Mouse (Mus musculus): Measurements from ENCODE around the gene Gdf11. TPM values are rescaled to one million over a fixed set of nuclear protein-coding genes. Genes with fewer than 3 reads are reported as not detected.

Gene Gdf11
- polyA plus RNA-seq, 1 experiment from 2014 or later, result 9.0 TPM

DNA sequence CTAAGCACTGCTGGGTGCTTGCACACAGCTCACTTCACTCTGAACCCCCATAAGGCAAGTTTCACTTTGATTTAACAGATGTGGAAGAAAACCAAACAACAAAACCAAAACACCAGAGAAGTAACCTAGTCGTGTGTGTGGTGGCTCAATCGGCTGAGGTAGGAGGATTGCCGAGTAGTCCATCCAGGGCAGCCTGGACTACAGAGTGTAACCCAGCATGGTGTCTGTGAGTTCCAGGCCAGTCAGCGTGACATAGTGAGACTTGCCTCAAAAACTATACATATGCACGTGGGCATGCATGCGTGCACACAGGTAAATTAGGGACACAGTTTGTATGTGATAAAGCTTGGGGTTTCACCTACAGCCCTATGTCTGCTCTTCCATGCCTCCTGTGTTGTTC is 25.9 kb upstream of the Gdf11 start:
- Histone ChIP-seq H3K4me3 (no peak overlapping the region), H3K36me3 (ENCODE audit: poor library complexity, severe bottlenecking) (peaks cover 37% of the 10 kb centered on the region), H3K4me1 (peaks cover 14% of the 10 kb centered on the region), H3K9ac (no peak overlapping the region), H3K9me3 (replicated peaks) (no peaks in the 10 kb centered on the region), H3K4me2 (no peak overlapping the region), H3K27me3 (no peaks in the 10 kb centered on the region), H3K27ac (no peak overlapping the region)
- no peak for ATAC-seq
- 94% methylated on average over 6 of the region's 6 CpGs for WGBS

DNA sequence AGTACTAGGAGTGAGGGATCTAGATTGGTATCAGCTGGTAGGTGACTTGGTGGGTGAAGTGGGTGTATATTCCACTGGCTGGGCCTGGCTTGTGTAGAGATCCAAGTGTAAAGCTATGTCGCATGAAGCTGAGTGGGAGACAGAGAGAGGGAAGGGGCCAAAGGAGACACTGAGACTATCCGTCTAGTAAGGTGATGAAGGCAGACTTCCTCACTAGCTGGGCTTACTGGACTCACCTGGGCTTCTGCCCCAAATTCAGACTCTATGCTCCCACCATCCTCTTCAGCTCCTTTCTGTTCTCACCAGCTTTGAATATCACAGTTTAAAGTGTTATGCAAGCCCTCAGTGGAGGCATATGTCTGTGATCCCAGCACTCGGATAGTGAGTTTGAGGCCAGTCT is 25.1 kb upstream of the Gdf11 start:
- Histone ChIP-seq H3K4me2 (no peak overlapping the region), H3K27me3 (no peaks in the 10 kb centered on the region), H3K9me3 (replicated peaks) (no peaks in the 10 kb centered on the region), H3K36me3 (ENCODE audit: poor library complexity, severe bottlenecking) (peaks cover 37% of the 10 kb centered on the region), H3K9ac (no peak overlapping the region), H3K27ac (no peak overlapping the region), H3K4me3 (no peak overlapping the region), H3K4me1 (peaks cover 7% of the 10 kb centered on the region)
- no peak for ATAC-seq
- WGBS, result 91% methylated on average over 3 of the region's 3 CpGs

DNA sequence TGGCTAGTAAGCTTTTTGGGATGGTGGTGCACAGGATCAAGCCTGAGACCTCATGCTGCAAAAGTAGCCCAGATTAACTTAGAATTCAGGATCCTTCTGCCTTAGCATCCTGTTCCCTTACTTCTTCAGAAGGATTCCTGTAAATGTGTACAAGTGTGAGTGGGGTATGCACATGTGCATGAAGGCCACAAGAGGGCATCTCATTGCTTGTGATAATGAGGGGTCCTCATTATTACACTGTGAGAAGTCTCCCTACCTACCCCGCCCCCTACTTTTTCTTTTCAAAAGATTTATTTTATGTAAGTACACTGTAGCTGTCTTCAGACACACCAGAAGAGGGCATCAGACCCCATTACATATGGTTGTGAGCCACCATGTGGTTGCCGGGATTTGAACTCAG is 24.0 kb upstream of the Gdf11 start:
- Histone ChIP-seq H3K4me2 (no peak overlapping the region), H3K9ac (no peak overlapping the region), H3K27me3 (no peaks in the 10 kb centered on the region), H3K36me3 (ENCODE audit: poor library complexity, severe bottlenecking) (peaks cover 37% of the 10 kb centered on the region), H3K27ac (no peak overlapping the region), H3K9me3 (replicated peaks) (no peaks in the 10 kb centered on the region), H3K4me3 (no peak overlapping the region), H3K4me1 (peaks cover 6% of the 10 kb centered on the region)
- 84% methylated on average over 2 of the region's 2 CpGs for WGBS
- ATAC-seq, result no peak

DNA sequence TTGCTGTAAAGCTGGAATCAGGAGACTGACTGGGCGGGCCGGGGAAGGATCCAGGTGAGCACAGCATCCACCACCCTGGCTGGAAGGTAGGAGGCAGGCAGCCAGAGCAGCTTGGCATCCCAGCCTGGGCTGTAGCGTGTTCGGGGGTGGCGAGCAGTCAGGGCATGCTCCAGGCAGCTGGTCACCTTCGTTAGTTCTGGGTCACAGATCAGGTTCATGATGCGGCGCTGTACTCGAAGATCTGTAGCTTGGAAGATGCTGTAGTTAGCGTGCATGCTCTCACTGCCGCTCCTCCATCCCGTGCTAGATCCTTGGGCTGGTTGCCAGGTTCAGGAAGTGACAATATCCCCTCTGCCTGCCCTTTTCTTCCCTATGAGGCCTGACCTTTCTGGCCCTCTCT is 22.2 kb upstream of the Gdf11 start:
- H3K4me1 ChIP-seq, result peaks cover 16% of the 10 kb centered on the region
- H3K9me3 ChIP-seq (replicated peaks), result no peaks in the 10 kb centered on the region
- peak overlapping the region; percentile 2; the same call in 1 of the 2 replicates for H3K9ac ChIP-seq
- H3K36me3 ChIP-seq (ENCODE audit: poor library complexity, severe bottlenecking), result peaks cover 26% of the 10 kb centered on the region
- no peak overlapping the region for H3K27ac ChIP-seq
- WGBS, result 81% methylated on average over 12 of the region's 12 CpGs
- no peak for ATAC-seq
- no peaks in the 10 kb centered on the region for H3K27me3 ChIP-seq
- no peak overlapping the region for H3K4me3 ChIP-seq
- H3K4me2 ChIP-seq, result no peak overlapping the region

DNA sequence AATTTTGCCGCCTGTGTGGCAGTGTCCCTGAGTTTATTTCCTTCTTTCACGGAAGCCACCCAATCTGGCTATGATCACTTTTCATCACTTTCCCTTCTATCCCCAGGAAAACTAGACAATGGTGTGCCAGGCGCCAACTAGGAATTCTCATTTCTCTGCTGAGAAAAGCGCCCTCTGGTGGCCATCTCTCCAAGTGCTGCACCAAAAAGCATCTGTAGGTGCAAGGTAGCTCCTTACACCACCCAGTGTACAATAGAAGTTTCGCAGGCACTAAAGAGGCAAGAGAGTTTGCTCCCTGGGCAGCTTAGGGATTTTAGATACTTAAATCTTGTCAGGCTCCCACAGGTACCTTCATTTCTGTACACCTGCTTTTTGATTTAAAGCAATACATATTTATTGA is 21.7 kb upstream of the Gdf11 start:
- Histone ChIP-seq H3K36me3 (ENCODE audit: poor library complexity, severe bottlenecking) (peaks cover 22% of the 10 kb centered on the region), H3K4me1 (peaks cover 16% of the 10 kb centered on the region), H3K9ac (no peak overlapping the region), H3K4me2 (no peak overlapping the region), H3K27ac (no peak overlapping the region), H3K27me3 (peaks cover 3% of the 10 kb centered on the region; the same call in 1 of the 2 replicates), H3K4me3 (no peak overlapping the region), H3K9me3 (replicated peaks) (no peaks in the 10 kb centered on the region)
- 4% methylated on average over 5 of the region's 5 CpGs for WGBS
- peak; percentile 31 for ATAC-seq

DNA sequence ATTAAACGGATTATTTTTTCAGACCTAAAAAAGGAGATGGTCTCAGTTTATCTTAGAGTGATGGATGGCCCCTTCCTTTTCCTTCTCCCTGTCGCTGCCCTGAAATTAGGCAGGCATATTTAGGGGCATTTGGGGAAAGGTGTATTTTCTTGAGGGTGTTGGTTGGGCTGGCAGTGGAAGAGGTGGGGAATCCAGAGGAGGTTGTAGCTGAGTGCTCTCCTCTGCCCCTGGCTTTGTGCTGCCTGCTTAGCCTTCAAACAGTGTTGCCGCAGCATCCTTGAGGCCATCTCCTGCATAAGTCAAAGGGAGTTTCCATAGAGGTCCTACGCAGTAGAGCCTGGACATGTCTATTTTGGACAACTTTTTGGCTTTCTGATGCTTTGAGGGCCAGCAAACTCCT is 21.3 kb upstream of the Gdf11 start:
- Histone ChIP-seq H3K9me3 (replicated peaks) (no peaks in the 10 kb centered on the region), H3K27me3 (peaks cover 5% of the 10 kb centered on the region; the same call in 1 of the 2 replicates), H3K4me2 (no peak overlapping the region), H3K27ac (peak overlapping the region; percentile 44; the same call in 1 of the 2 replicates), H3K4me1 (peaks cover 16% of the 10 kb centered on the region), H3K9ac (no peak overlapping the region), H3K4me3 (no peak overlapping the region), H3K36me3 (ENCODE audit: poor library complexity, severe bottlenecking) (peaks cover 18% of the 10 kb centered on the region)
- no peak for ATAC-seq
- 90% methylated on average over 4 of the region's 4 CpGs for WGBS

DNA sequence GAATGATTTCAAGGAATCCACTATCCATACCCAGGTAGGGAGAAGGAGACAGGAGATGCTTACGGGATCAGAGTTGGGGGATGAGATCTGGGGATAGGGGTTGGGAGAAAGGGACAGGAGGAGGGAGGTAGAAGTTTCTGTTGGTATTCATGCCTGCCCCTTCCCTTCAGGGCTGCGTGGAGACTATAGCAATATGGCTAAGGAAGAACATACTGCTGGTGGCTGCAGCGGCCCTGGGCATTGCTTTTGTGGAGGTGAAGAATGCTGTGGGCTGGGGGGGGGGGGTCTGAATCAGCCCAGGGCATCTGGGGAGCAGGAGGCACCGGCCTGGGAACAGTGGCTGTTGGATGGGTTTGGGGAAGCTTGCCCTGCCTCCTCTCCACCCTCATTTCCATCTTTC is 20.8 kb upstream of the Gdf11 start:
- WGBS, result 79% methylated on average over 4 of the region's 4 CpGs

DNA sequence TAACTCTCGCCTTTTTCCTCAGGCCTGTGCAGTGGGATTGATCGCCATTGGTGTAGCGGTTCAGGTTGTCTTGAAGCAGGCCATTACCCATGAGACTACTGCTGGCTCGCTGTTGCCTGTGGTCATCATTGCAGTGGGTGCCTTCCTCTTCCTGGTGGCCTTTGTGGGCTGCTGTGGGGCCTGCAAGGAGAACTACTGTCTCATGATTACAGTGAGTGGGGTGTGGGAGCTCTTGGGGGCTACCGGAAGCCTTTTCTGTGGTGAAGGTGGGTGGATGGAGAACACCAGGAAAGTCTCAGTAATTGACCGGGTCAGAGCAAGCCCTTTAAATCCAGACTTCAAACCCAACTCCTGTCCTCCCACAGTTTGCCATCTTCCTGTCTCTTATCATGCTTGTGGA is 19.9 kb upstream of the Gdf11 start:
- H3K4me2 ChIP-seq, result peak overlapping the region; percentile 83; the same call in 1 of the 2 replicates
- H3K27ac ChIP-seq, result no peak overlapping the region
- peaks cover 16% of the 10 kb centered on the region for H3K4me1 ChIP-seq
- H3K4me3 ChIP-seq, result no peak overlapping the region
- peaks cover 5% of the 10 kb centered on the region; the same call in 1 of the 2 replicates for H3K27me3 ChIP-seq
- WGBS, result 98% methylated on average over 6 of the region's 6 CpGs
- no peaks in the 10 kb centered on the region for H3K9me3 ChIP-seq (replicated peaks)
- ATAC-seq, result no peak
- no peak overlapping the region for H3K9ac ChIP-seq
- H3K36me3 ChIP-seq (ENCODE audit: poor library complexity, severe bottlenecking), result peaks cover 8% of the 10 kb centered on the region; the same call in 1 of the 2 replicates

More for the DNA sequence above, 20.8 kb upstream of the Gdf11 start:
- Histone ChIP-seq H3K4me3 (no peak overlapping the region), H3K9me3 (replicated peaks) (no peaks in the 10 kb centered on the region), H3K4me2 (no peak overlapping the region), H3K27ac (no peak overlapping the region), H3K4me1 (peaks cover 16% of the 10 kb centered on the region), H3K36me3 (ENCODE audit: poor library complexity, severe bottlenecking) (peaks cover 13% of the 10 kb centered on the region; the same call in 1 of the 2 replicates), H3K27me3 (peaks cover 5% of the 10 kb centered on the region; the same call in 1 of the 2 replicates), H3K9ac (no peak overlapping the region)
- no peak for ATAC-seq

DNA sequence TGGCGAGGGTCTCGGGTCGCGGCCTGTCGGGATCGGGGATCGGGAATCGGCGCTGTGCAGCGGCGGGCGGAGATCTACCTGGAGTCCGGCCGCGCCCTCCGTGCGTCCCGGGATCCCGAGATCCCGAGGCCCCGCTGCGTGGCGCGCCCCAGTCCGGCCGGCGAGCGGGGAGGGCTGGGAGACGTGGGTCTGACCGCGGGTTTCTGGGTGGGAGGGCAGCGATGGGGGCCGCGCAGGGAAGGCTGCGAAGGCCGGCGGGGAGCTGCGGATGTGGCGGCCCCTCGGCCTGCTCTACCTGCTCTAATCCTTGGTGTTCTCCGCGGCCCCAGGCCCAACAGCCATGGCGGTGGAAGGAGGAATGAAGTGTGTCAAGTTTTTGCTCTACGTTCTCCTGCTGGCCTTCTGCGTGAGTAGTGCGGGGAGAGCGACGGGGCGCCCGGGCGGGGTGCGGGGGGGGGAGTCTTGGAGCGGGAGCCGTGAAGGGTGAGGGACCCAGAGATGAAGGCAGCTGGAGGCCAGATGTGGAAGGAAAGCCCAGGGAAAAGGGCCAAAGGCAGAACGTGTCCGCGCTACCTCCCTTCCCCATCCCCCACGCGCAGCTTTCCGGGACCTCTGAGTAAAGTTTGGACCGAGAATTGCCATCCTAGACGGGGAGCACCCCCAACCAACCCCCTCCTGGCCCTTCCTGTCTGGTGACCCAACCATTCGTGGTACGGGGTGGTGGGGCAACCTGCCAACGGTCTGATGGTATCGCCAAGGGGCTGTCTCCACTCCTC is 18.7 kb upstream of the Gdf11 start:
- Histone ChIP-seq H3K9ac (peak overlapping the region; percentile 82), H3K27me3 (peaks cover 5% of the 10 kb centered on the region; the same call in 1 of the 2 replicates), H3K4me3 (peak overlapping the region; percentile 74), H3K4me2 (peak overlapping the region; percentile 83), H3K9me3 (replicated peaks) (no peaks in the 10 kb centered on the region), H3K27ac (0 out of 2 replicates have a peak overlapping the region, but pooled peaks have one; percentile 19), H3K4me1 (peaks cover 16% of the 10 kb centered on the region), H3K36me3 (ENCODE audit: poor library complexity, severe bottlenecking) (peaks cover 4% of the 10 kb centered on the region; the same call in 1 of the 2 replicates)
- 1% methylated on average over 51 of the region's 66 CpGs for WGBS
- ATAC-seq, result peak; percentile 37

DNA sequence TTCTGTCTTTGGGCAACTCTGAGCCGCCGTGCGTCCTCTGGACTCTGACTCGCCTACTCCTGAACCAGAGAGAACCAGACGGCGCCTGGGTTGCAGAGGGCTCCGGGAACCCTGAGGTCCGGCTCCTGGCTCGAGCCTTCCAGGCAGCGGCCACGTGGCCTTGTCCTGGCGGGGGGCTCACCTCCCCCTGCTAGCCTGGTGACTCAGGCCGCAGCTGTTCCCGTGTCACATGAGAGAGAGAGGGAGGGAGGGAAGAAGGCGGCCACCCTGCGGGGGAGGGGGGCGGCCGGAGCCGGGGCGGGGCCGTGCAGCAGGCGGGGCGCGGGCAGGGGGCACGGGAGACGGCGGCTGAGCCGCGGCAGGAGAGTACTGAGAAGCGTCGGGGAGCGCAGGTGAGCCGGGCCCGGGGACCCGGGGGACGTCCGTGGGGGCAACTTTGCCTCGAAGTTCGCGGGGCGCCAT is 18.1 kb upstream of the Gdf11 start:
- peaks cover 5% of the 10 kb centered on the region; the same call in 1 of the 2 replicates for H3K27me3 ChIP-seq
- H3K4me2 ChIP-seq, result peak overlapping the region; percentile 83
- H3K9me3 ChIP-seq (replicated peaks), result no peaks in the 10 kb centered on the region
- peaks cover 16% of the 10 kb centered on the region for H3K4me1 ChIP-seq
- H3K9ac ChIP-seq, result peak overlapping the region; percentile 82
- WGBS, result under 1% methylated on average over 29 of the region's 41 CpGs
- H3K27ac ChIP-seq, result 0 out of 2 replicates have a peak overlapping the region, but pooled peaks have one; percentile 19
- ATAC-seq, result peak; percentile 63
- H3K36me3 ChIP-seq (ENCODE audit: poor library complexity, severe bottlenecking), result peaks cover 4% of the 10 kb centered on the region; the same call in 1 of the 2 replicates
- H3K4me3 ChIP-seq, result peak overlapping the region; percentile 74

DNA sequence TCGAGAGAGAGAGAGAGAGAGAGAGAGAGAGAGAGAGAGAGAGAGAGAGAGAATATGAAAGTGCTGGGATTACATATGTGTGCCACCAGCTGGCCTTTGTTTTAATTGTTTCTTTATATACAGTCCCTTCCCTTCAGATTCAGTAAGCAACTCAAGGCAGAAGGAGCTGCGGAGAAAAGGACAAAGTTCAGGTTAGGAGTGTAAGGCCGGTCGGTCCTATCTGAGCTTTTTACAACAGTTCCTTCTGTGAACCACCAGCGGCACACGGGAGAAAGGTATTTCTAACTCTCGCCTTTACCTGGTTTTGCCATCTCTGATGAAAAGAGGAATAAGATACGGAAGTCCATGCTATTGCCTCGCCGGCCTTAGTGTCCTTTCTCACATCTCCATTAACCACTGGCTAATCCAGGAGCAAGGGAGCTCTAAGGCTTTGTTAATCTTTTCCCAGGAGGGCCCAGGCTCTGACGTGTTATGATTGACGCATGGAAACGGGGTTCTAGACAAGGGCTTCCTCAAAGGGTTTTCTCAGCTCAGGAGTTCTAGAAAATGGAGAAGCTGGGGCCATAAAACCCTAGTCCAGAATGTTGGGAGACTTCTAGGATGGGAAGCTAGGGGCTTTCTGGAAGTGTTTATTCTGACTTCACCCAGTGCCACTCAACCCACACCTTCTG is 17.4 kb upstream of the Gdf11 start:
- H3K4me3 ChIP-seq, result peak overlapping the region; percentile 74
- H3K27me3 ChIP-seq, result peaks cover 5% of the 10 kb centered on the region; the same call in 1 of the 2 replicates
- peaks cover 16% of the 10 kb centered on the region for H3K4me1 ChIP-seq
- H3K9ac ChIP-seq, result 0 out of 2 replicates have a peak overlapping the region, but pooled peaks have one; percentile 82
- peaks cover 1% of the 10 kb centered on the region; the same call in 1 of the 2 replicates for H3K36me3 ChIP-seq (ENCODE audit: poor library complexity, severe bottlenecking)
- peak overlapping the region; percentile 83 for H3K4me2 ChIP-seq
- no peak for ATAC-seq
- WGBS, result 53% methylated on average over 13 of the region's 13 CpGs
- H3K27ac ChIP-seq, result no peak overlapping the region
- H3K9me3 ChIP-seq (replicated peaks), result no peaks in the 10 kb centered on the region

DNA sequence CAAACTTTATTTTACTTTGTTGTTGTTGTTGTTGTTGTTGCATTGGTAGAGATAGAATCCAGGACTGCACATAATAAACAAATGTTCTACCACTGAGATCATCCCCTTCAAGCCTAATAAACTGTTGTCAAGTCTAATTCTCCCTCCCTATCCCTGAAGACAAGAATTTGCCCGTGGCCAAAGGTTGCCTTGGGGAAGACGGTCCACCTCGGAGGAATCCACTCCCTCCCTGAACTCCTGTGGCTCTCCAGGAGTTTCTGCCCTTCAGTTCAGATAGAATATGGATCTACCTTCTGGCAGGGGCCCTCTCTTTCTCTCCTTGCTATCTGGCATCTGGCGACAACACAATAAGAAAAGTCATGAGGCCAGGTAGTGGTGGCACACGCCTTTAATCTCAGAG is 13.3 kb upstream of the Gdf11 start:
- Histone ChIP-seq H3K4me3 (no peak overlapping the region), H3K27me3 (peaks cover 5% of the 10 kb centered on the region; the same call in 1 of the 2 replicates), H3K4me2 (no peak overlapping the region), H3K36me3 (ENCODE audit: poor library complexity, severe bottlenecking) (no peaks in the 10 kb centered on the region), H3K4me1 (peaks cover 7% of the 10 kb centered on the region; the same call in 1 of the 2 replicates), H3K9me3 (replicated peaks) (no peaks in the 10 kb centered on the region), H3K27ac (no peak overlapping the region), H3K9ac (no peak overlapping the region)
- WGBS, result 76% methylated on average over 5 of the region's 5 CpGs
- no peak for ATAC-seq

Measured in forebrain, embryonic 13.5 days (tissue).